Mouse (Mus musculus) frontal cortex, postnatal 14 days (tissue): Measurements from ENCODE around the gene C530025M09Rik.

ENCODE experiments used
- DNase-seq, 2 experiments: peaks; one replicate each; pipeline ENCODE4 v3.0.0; 2022; ENCODE audit warnings: low spot score in 2 of 2

Gene C530025M09Rik

GRCm38 (mm10) chr2:149830536-149831458 is at the start of gene C530025M09Rik:
Gene C530025M09Rik, minus strand, starts transcription at chr2:149831213.
- DNase-seq = peak; percentile 42 to 47

- DNase-seq = no peak
Measured at GRCm38 (mm10) chr2:149877954-149878353, 46.9 kb upstream of the C530025M09Rik start.

- peak; percentile 64 to 76 for DNase-seq
Measured at GRCm38 (mm10) chr2:149873346-149873745, 42.3 kb upstream of the C530025M09Rik start.

- DNase-seq = no peak
Measured at GRCm38 (mm10) chr2:149872496-149872895, 41.5 kb upstream of the C530025M09Rik start.

- no peak for DNase-seq
Measured at GRCm38 (mm10) chr2:149870496-149870895, 39.5 kb upstream of the C530025M09Rik start.

- DNase-seq = no peak
Measured at GRCm38 (mm10) chr2:149865914-149866435, 35.0 kb upstream of the C530025M09Rik start.

- no peak for DNase-seq
Measured at GRCm38 (mm10) chr2:149861002-149861401, 30.0 kb upstream of the C530025M09Rik start.

- no peak for DNase-seq
Measured at GRCm38 (mm10) chr2:149848778-149849177, 17.8 kb upstream of the C530025M09Rik start.

- peak in 1 of 2 experiments; percentile 25 for DNase-seq
Measured at GRCm38 (mm10) chr2:149844575-149844974, 13.6 kb upstream of the C530025M09Rik start.

- no peak for DNase-seq
Measured at GRCm38 (mm10) chr2:149839666-149840065, 8.7 kb upstream of the C530025M09Rik start.

- no peak for DNase-seq
Measured at GRCm38 (mm10) chr2:149836471-149837135, 5.6 kb upstream of the C530025M09Rik start.

GRCm38 (mm10) chr2:149835091-149835490 is 4.1 kb upstream of the C530025M09Rik start:
- DNase-seq = no peak

GRCm38 (mm10) chr2:149832301-149832700 is 1.3 kb upstream of the C530025M09Rik start:
- DNase-seq = no peak

GRCm38 (mm10) chr2:149831459-149832245 is 639 bp upstream of the C530025M09Rik start:
- peak in 1 of 2 experiments; percentile 33 for DNase-seq

GRCm38 (mm10) chr2:149829955-149830535 is 968 bp downstream of the C530025M09Rik start:
- DNase-seq = no peak

- DNase-seq = no peak
Measured at GRCm38 (mm10) chr2:149828911-149829310, 2.1 kb downstream of the C530025M09Rik start, which contains the start of gene Syndig1. Gene Syndig1, plus strand, starts transcription at chr2:149829211.

- DNase-seq = no peak
Measured at GRCm38 (mm10) chr2:149820201-149820600, 10.8 kb downstream of the C530025M09Rik start.

GRCm38 (mm10) chr2:149819751-149820150 is 11.3 kb downstream of the C530025M09Rik start:
- DNase-seq = no peak

- no peak for DNase-seq
Measured at GRCm38 (mm10) chr2:149818395-149818794, 12.6 kb downstream of the C530025M09Rik start.

GRCm38 (mm10) chr2:149812899-149813298 is 18.1 kb downstream of the C530025M09Rik start:
- DNase-seq = no peak

GRCm38 (mm10) chr2:149805256-149805655 is 25.8 kb downstream of the C530025M09Rik start:
- no peak for DNase-seq
